Mouse (Mus musculus) thymus, postnatal 25 days (tissue): ENCODE measurements around the gene Snx11.
A peak's percentile ranks its signal among the peaks of the same experiment; 100 is the strongest.
"Not testable (repeated sequence)": the region's sequence is repeated elsewhere in the genome, so short reads cannot be mapped to it uniquely, and the experiment has no call there.

ENCODE experiments used
- DNase-seq: peaks from one replicate; pipeline ENCODE4 v3.0.0; 2022

The Snx11 gene

GRCm38 (mm10) chr11:96776968-96777962, at the start of gene Snx11:
Gene Snx11, minus strand, starts transcription at chr11:96777559.
- DNase-seq: peak; percentile 98

- no peak for DNase-seq
Observed at GRCm38 (mm10) chr11:96826481-96826880, 49.1 kb upstream of the Snx11 start.

- no peak for DNase-seq
Observed at GRCm38 (mm10) chr11:96824783-96825495, 47.6 kb upstream of the Snx11 start.

- DNase-seq: peak; percentile 90
Observed at GRCm38 (mm10) chr11:96823880-96824782, 46.8 kb upstream of the Snx11 start.

- no peak for DNase-seq
Observed at GRCm38 (mm10) chr11:96823471-96823837, 46.1 kb upstream of the Snx11 start.

GRCm38 (mm10) chr11:96822675-96823470, 45.5 kb upstream of the Snx11 start:
- DNase-seq: no peak

- DNase-seq: no peak
Observed at GRCm38 (mm10) chr11:96821956-96822355, 44.6 kb upstream of the Snx11 start.

- no peak for DNase-seq
Observed at GRCm38 (mm10) chr11:96818128-96818710, 40.9 kb upstream of the Snx11 start.

GRCm38 (mm10) chr11:96816979-96817378, 39.6 kb upstream of the Snx11 start:
- DNase-seq: no peak

GRCm38 (mm10) chr11:96816494-96816893, 39.1 kb upstream of the Snx11 start:
- DNase-seq: no peak

GRCm38 (mm10) chr11:96815895-96816294, 38.5 kb upstream of the Snx11 start:
- no peak for DNase-seq

GRCm38 (mm10) chr11:96814443-96814842, 37.1 kb upstream of the Snx11 start:
- no peak for DNase-seq

- DNase-seq: no peak
Observed at GRCm38 (mm10) chr11:96813920-96814319, 36.6 kb upstream of the Snx11 start.

- DNase-seq: no peak
Observed at GRCm38 (mm10) chr11:96813455-96813854, 36.1 kb upstream of the Snx11 start.

- not testable (repeated sequence) for DNase-seq
Observed at GRCm38 (mm10) chr11:96811188-96811587, 33.8 kb upstream of the Snx11 start.

GRCm38 (mm10) chr11:96809562-96810235, 32.3 kb upstream of the Snx11 start:
- no peak for DNase-seq

GRCm38 (mm10) chr11:96808066-96808465, 30.7 kb upstream of the Snx11 start:
- no peak for DNase-seq

- DNase-seq: no peak
Observed at GRCm38 (mm10) chr11:96805606-96806005, 28.2 kb upstream of the Snx11 start.

GRCm38 (mm10) chr11:96799511-96799910, 22.2 kb upstream of the Snx11 start:
- DNase-seq: no peak

GRCm38 (mm10) chr11:96796586-96796985, 19.2 kb upstream of the Snx11 start:
- DNase-seq: no peak

GRCm38 (mm10) chr11:96796081-96796480, 18.7 kb upstream of the Snx11 start:
- no peak for DNase-seq
